Mouse (Mus musculus): Measurements from ENCODE around the gene Meaf6. TPM values are rescaled to one million over a fixed set of nuclear protein-coding genes. Genes with fewer than 3 reads are reported as not detected.

The Meaf6 gene
- polyA plus RNA-seq, 1 experiment: 39.9 TPM

DNA sequence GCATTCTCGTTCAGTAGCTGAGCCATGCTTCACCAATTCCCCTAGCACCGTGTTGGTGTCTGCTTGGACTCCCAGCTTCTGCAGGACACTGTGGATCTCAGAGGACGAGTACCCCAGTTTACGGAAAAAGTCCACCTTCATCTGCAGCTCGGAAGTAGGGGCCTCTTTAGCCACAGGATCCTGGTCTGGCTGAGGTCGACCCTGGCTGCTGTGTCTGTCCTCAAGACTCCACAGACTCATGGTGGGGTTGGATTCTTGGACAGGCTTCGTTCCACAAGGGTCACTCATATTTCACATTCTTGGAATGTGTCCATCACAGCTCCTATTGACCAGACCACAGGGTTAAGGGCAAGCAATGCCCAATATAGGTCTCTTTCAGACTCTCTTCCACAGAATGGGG lies 41.8 kb downstream of the Meaf6 start:
- TF ChIP-seq POLR2A (IDR thresholded peaks at IDR 0.05; ENCODE audit: borderline replicate concordance, control insufficient read depth, low read depth, low read length) (no peak), CTCF (IDR thresholded peaks at IDR 0.05; ENCODE audit: control insufficient read depth, insufficient read depth, low read length) (no peak)
- H3K27ac ChIP-seq (ENCODE audit: control insufficient read depth, insufficient read depth, low read depth, low read length, poor library complexity): peak overlapping the region; percentile 99
- H3K4me3 ChIP-seq (replicated peaks; ENCODE audit: control insufficient read depth, low read depth, low read length): peak overlapping the region; percentile 89
- H3K4me1 ChIP-seq (ENCODE audit: control insufficient read depth, insufficient read depth, low read length): peaks cover 17% of the 10 kb centered on the region
- WGBS: 34% methylated on average over 7 of the region's 7 CpGs

DNA sequence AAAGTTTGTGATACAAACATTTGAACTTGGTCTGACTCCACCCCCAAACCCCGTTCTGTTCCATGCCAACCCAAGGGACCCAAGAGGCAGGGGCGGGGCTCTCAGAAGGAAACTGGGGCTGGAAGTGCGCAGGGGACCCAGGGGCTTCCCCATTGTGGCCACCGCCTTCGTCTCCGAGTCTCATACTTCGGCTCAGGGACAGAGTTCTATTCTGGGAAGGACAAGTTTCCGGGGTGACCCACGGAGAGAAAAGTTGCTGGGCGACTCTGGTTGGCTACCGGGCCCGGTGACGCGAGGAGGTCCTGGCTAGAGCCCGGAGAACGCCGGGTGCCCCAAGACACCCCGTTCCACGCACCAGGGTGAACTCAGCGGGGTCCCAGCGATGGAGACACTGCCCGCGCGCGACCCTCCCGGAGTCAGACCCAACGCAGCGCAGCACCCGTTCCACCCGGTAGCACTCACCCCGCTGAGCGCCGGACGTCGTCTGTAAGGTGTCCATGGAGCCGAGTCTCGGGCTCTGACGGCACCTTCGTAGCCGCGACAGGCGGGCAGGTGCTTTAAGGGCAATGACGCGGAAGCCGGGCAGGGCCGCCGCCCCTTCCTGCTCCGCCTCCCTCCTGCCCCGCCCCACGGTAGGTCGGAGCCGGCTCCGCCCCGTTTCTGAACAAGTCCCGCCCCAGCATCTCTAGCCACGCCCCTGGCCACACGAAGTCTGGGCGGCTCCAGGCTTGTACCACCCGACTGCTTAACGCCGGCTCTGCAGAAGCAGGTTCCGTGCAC lies 42.6 kb downstream of the Meaf6 start, which contains the start of gene Zc3h12a:
Gene Zc3h12a (minus strand): TSS at position 536 of the 780 bp plus-strand sequence.
- no peak for TF ChIP-seq CTCF (IDR thresholded peaks at IDR 0.05; ENCODE audit: control insufficient read depth, insufficient read depth, low read length)
- TF ChIP-seq POLR2A (IDR thresholded peaks at IDR 0.05; ENCODE audit: borderline replicate concordance, control insufficient read depth, low read depth, low read length): peak; percentile 96
- under 1% methylated on average over 62 of the region's 62 CpGs for WGBS
- Histone ChIP-seq H3K4me1 (ENCODE audit: control insufficient read depth, insufficient read depth, low read length) (peaks cover 13% of the 10 kb centered on the region), H3K27ac (ENCODE audit: control insufficient read depth, insufficient read depth, low read depth, low read length, poor library complexity) (peak within 1 kb of the TSS; percentile 99), H3K4me3 (replicated peaks; ENCODE audit: control insufficient read depth, low read depth, low read length) (peak within 1 kb of the TSS; percentile 89)

- TF ChIP-seq POLR2A (IDR thresholded peaks at IDR 0.05; ENCODE audit: borderline replicate concordance, control insufficient read depth, low read depth, low read length): no peak
- no peak for TF ChIP-seq CTCF (IDR thresholded peaks at IDR 0.05; ENCODE audit: control insufficient read depth, insufficient read depth, low read length)
- WGBS: 3% methylated on average over 4 of the region's 4 CpGs
- H3K27ac ChIP-seq (ENCODE audit: control insufficient read depth, insufficient read depth, low read depth, low read length, poor library complexity): no peak overlapping the region
- peaks cover 4% of the 10 kb centered on the region for H3K4me1 ChIP-seq (ENCODE audit: control insufficient read depth, insufficient read depth, low read length)
- H3K4me3 ChIP-seq (replicated peaks; ENCODE audit: control insufficient read depth, low read depth, low read length): no peak overlapping the region
Observed at GRCm38 (mm10) chr4:125131493-125131892, 46.6 kb downstream of the Meaf6 start.

DNA sequence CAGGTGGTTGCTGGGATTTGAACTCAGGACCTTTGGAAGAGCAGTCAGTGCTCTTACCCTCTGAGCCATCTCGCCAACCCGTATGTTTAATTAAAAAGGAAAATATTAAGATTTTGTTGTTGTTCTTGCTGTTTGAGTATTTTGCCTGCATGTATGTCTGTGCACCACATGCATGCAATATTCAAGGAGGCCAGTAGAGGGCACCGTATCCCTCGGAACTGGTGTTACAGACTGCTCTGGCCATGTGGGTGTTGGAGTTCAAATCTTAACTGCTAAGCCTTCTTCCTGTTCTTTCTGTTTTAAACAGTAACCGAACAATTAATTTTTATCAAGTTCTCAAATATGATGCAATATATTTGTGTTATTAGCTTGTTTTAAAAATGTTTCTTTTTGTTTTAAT lies 47.5 kb downstream of the Meaf6 start:
- WGBS: 27% methylated on average over 5 of the region's 5 CpGs
- TF ChIP-seq CTCF (IDR thresholded peaks at IDR 0.05; ENCODE audit: control insufficient read depth, insufficient read depth, low read length): peak; percentile 82
- TF ChIP-seq POLR2A (IDR thresholded peaks at IDR 0.05; ENCODE audit: borderline replicate concordance, control insufficient read depth, low read depth, low read length): no peak
- Histone ChIP-seq H3K27ac (ENCODE audit: control insufficient read depth, insufficient read depth, low read depth, low read length, poor library complexity) (no peak overlapping the region), H3K4me1 (ENCODE audit: control insufficient read depth, insufficient read depth, low read length) (peaks cover 4% of the 10 kb centered on the region), H3K4me3 (replicated peaks; ENCODE audit: control insufficient read depth, low read depth, low read length) (no peak overlapping the region)

GRCm38 (mm10) chr4:125134192-125134591 lies 49.3 kb downstream of the Meaf6 start:
- H3K27ac ChIP-seq (ENCODE audit: control insufficient read depth, insufficient read depth, low read depth, low read length, poor library complexity): no peak overlapping the region
- H3K4me3 ChIP-seq (replicated peaks; ENCODE audit: control insufficient read depth, low read depth, low read length): no peak overlapping the region
- H3K4me1 ChIP-seq (ENCODE audit: control insufficient read depth, insufficient read depth, low read length): peaks cover 3% of the 10 kb centered on the region; the same call in 1 of the 2 replicates
- 68% methylated on average over 4 of the region's 4 CpGs for WGBS
- no peak for TF ChIP-seq POLR2A (IDR thresholded peaks at IDR 0.05; ENCODE audit: borderline replicate concordance, control insufficient read depth, low read depth, low read length)
- TF ChIP-seq CTCF (IDR thresholded peaks at IDR 0.05; ENCODE audit: control insufficient read depth, insufficient read depth, low read length): no peak

DNA sequence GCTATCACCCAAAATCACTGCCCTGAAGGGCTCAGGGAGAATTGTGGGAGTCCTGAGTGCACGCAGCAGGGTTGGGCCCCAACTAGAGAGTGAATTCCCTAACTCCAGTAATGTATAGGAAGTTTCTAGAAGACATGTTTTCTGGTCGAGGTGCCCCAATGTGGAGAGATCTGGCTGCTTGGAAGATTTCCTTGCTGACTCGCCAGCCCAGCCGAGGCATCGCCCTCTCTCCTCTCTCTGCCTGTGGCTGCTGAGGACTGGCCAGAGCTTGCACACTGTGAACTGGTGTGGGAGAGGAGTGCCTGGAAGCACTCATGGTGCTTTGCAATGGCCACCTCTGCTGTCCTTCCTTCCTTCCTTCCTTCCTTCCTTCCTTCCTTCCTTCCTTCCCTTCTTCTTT lies 49.7 kb downstream of the Meaf6 start:
- H3K4me3 ChIP-seq (replicated peaks; ENCODE audit: control insufficient read depth, low read depth, low read length): no peak overlapping the region
- H3K27ac ChIP-seq (ENCODE audit: control insufficient read depth, insufficient read depth, low read depth, low read length, poor library complexity): no peak overlapping the region
- H3K4me1 ChIP-seq (ENCODE audit: control insufficient read depth, insufficient read depth, low read length): peaks cover 3% of the 10 kb centered on the region; the same call in 1 of the 2 replicates
- whole genome bisulfite sequencing: 66% methylated on average over 5 of the region's 5 CpGs
- TF ChIP-seq POLR2A (IDR thresholded peaks at IDR 0.05; ENCODE audit: borderline replicate concordance, control insufficient read depth, low read depth, low read length) (no peak), CTCF (IDR thresholded peaks at IDR 0.05; ENCODE audit: control insufficient read depth, insufficient read depth, low read length) (no peak)

GRCm38 (mm10) chr4:125135076-125135855 lies 50.3 kb downstream of the Meaf6 start:
- TF ChIP-seq POLR2A (IDR thresholded peaks at IDR 0.05; ENCODE audit: borderline replicate concordance, control insufficient read depth, low read depth, low read length): no peak
- TF ChIP-seq CTCF (IDR thresholded peaks at IDR 0.05; ENCODE audit: control insufficient read depth, insufficient read depth, low read length): no peak
- H3K4me3 ChIP-seq (replicated peaks; ENCODE audit: control insufficient read depth, low read depth, low read length): no peak overlapping the region
- 75% methylated on average over 10 of the region's 10 CpGs for WGBS
- H3K4me1 ChIP-seq (ENCODE audit: control insufficient read depth, insufficient read depth, low read length): peaks cover 3% of the 10 kb centered on the region; the same call in 1 of the 2 replicates
- no peak overlapping the region for H3K27ac ChIP-seq (ENCODE audit: control insufficient read depth, insufficient read depth, low read depth, low read length, poor library complexity)

DNA sequence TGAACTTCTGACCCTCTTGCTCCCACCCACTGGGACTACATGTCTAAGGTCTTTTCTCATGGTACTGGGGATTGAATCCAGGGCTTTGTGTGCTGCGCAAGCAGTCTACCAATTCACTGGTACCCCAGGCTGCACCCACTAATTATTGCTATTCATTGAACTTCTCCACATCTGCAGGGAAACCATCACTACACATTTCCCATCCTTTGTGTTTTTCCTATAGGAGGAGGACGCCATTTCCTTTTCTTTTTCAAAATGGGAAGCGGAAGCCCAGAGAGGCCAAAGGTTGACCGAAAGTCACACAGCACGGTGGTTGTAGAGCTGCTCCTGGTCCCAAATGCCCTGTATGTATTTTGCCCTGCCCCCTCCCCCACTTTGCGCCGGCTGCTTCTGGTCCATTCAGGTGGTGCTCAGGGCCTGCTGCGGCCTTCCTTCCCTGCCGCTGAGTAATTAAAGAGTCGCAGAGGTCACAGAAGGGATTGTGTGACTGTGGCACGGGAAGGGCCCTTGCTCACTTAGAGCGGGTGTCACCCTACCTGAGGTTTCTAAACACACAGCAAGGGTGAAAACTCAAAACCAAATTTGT lies 51.5 kb downstream of the Meaf6 start:
- Histone ChIP-seq H3K27ac (ENCODE audit: control insufficient read depth, insufficient read depth, low read depth, low read length, poor library complexity) (no peak overlapping the region), H3K4me3 (replicated peaks; ENCODE audit: control insufficient read depth, low read depth, low read length) (no peak overlapping the region), H3K4me1 (ENCODE audit: control insufficient read depth, insufficient read depth, low read length) (no peaks in the 10 kb centered on the region; the same call in 1 of the 2 replicates)
- 84% methylated on average over 12 of the region's 12 CpGs for WGBS
- TF ChIP-seq POLR2A (IDR thresholded peaks at IDR 0.05; ENCODE audit: borderline replicate concordance, control insufficient read depth, low read depth, low read length): no peak
- TF ChIP-seq CTCF (IDR thresholded peaks at IDR 0.05; ENCODE audit: control insufficient read depth, insufficient read depth, low read length): no peak

All from bone marrow, adult 2 months (tissue).